Mouse (Mus musculus) neutrophil, adult 59 days (primary cell): ENCODE data around the gene Nsrp1. TPM values are rescaled to one million over a fixed set of nuclear protein-coding genes. Genes with fewer than 3 reads are reported as not detected.

Experiments used
- total RNA-seq, 2 experiments: library from RNA; stranded (reverse); gene quantifications; 1 replicate in 1 of 2; 2 replicates in 1 of 2; pipeline ENCODE4 v1.2.4; 2023

Nsrp1 gene
- 10 to 100 TPM; 18.6 to 20.3 TPM for total RNA-seq

DNA sequence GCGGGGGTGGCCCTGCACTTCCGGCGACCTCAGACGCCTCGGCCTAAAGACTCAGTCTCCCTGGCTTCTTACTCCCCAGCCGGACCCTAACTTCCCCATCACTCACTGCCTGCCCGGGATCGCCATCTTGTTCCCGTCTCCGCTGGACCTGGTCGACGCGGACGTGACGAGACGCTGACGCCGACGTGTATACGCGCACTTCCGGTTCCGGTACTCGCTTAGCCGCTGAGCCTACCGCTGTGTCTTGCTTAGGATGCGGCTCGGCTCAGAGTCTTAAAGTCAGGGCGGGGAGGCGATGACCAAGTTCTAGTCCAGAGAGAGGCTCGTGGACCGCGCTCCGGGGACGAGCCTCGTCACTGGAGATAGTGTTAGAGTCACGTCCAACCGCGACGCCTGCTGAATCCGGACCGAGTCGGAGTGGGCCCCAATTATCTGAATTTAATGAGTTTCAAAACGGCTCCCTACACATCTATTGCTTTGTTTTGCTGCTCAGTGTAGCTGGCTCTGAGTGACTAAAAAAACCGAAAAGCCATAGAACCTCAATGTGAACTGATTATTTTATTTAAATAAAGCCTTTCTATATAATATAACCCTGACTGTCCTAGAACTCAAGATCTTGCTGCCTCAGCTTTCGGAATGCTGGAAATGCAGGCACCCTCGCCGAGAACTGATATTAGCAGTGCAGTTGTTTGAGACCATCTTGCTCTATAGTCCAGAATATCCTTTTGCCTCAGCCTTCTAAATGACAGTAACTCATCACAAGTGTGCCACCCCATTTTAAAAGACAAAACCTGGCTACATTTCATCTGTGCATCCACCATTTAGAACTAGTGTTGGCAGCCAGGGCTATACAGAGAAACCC, at the start of gene Nsrp1:
Gene Nsrp1 (minus strand): TSS at position 163 of the 862 bp plus-strand sequence.

DNA sequence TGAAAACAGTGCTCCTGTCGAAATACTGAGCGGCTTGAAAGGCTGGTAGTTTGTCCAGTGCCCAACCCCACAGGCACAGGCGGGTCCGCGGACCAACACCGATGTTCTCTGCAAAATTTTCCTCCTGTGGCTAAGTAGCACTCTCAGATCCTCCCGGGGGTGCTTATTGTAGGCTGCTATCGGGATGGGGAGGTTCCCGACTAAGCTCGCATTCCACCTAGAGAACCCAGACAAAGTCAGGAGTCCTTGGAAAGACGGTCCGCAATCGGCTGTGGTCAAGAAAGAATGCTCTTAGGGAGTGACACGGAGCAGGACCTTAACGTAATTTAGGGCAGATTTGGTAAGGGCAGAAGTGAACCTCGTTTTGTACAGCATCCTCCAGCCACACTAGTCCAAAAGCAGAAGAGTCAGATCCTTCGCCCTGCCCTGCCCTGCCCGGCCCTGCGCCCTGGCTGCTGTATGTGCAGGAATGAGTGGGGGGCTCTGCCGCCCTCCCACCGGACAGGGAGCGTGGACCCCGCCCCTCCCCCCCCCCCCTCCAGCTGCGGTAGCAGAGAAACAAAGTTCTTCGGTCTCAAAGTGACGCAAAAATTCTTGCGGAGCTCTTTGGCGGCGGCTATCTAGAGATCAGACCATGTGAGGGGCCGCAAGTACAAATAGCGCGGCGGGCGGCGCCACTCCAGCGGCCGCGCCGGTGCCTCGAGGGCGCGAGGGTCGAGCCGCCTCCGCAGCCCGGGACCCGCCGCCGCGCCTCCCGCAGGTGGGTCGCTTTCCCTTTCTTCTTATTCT, 80.1 kb downstream of the Nsrp1 start, which contains the start of gene Slc6a4:
Gene Slc6a4 (plus strand): TSS at position 688 of the 789 bp plus-strand sequence.

Other genes starting within 250 kb of the Nsrp1 start
- 10 to 100 TPM; 68.0 to 83.0 TPM for gene Cpd, start 231.4 kb downstream of the Nsrp1 start, total RNA-seq
- not detected for gene Tmigd1, start 176.3 kb downstream of the Nsrp1 start, total RNA-seq
- 10 to 100 TPM; 32.5 to 45.4 TPM for gene Blmh, start 153.6 kb downstream of the Nsrp1 start, total RNA-seq
- gene Slc6a4, start 79.8 kb downstream of the Nsrp1 start, total RNA-seq = under 1 TPM; 0.44 to 0.62 TPM
- 1 to 10 TPM; 1.9 to 3.8 TPM for gene Efcab5, start 110.5 kb upstream of the Nsrp1 start, total RNA-seq
- 100 to 1,000 TPM; 161 TPM for gene Ssh2, start 137.9 kb upstream of the Nsrp1 start, total RNA-seq